Mouse (Mus musculus): ENCODE measurements around the gene Ikzf5.

Ikzf5 gene

GRCm38 (mm10) chr7:131345856-131346541 is 64.3 kb downstream of the Ikzf5 start:
- DNase-seq (ENCODE audit: low spot score) = no peak

Data from testis, postnatal 10 days (tissue).